Mouse (Mus musculus) gastrocnemius, adult 18-20 months (tissue): ENCODE data around the gene Terf2ip. TPM values are rescaled to one million over a fixed set of nuclear protein-coding genes. Genes with fewer than 3 reads are reported as not detected.
A peak's percentile ranks its signal among the peaks of the same experiment; 100 is the strongest.

Experiments
- DNase-seq: peaks from one replicate; pipeline ENCODE4 v3.0.0; 2021; ENCODE audit warnings: low spot score
- long read RNA-seq, 2 experiments: library from polyadenylated mRNA; stranded (forward); transcript quantifications; one replicate each; pipeline ENCODE4 v2.0.0; 2021
- total RNA-seq, 2 experiments: library from RNA; stranded (reverse); gene quantifications; 2 replicates each; pipeline ENCODE4 v1.2.3; 2021

The Terf2ip gene
- total RNA-seq = 10 to 100 TPM in 1 of 2 experiments, 1 to 10 TPM in 1; 9.5 to 10.0 TPM
- long read RNA-seq, experiment 1, transcript Terf2ip-201 (3 exons, 3,560 nt) = major isoform, 35 of 38 reads
- long read RNA-seq, experiment 1, partial matches to known transcripts = 2 of 38 reads
- long read RNA-seq, experiment 1, other reads (novel, unspliced or antisense) = 1 of 38 reads
- long read RNA-seq, experiment 2, transcript Terf2ip-201 (3 exons, 3,560 nt) = major isoform, 26 of 28 reads
- long read RNA-seq, experiment 2, partial matches to known transcripts = 0 of 28 reads
- long read RNA-seq, experiment 2, other reads (novel, unspliced or antisense) = 2 of 28 reads

DNA sequence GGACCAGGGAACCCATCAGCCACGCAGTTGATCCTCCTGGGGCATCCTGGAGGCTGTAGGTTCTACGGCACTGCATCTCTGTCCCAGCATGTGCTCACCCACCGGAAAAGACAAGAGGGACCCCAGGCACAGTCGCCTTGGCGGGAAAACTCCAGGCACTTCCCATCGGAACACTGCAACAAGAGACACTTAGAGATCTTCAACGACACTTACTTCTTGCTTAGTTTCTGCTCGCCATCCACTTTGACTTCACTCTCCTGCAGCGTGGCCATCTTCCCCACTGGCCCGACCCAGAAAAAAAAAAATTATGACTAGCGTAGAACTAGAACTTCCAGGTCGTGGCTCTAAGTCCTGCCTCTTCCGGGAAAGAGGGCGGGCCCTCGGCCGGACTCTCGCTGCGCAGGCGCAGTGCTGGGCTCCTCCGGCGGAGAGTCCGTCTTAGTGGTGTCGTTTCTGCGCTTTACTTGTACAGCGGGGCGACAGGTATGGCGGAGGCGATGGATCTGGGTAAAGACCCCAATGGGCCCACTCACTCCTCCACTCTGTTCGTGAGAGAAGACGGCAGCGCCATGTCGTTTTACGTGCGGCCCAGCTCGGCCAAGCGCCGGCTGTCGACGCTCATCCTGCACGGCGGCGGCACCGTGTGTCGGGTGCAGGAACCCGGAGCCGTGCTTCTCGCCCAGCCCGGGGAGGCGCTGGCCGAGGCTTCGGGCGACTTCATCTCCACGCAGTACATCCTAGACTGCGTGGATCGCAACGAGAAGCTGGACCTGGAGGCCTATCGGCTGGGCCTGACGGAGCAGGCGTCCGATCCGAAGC, at the start of gene Terf2ip, which contains the start of gene Kars:
Gene Terf2ip, plus strand, starts transcription at position 402 of the 819 bp plus-strand sequence.
Gene Kars, minus strand, starts transcription at position 327 of the 819 bp plus-strand sequence.
- peak; percentile 93 for DNase-seq

DNA sequence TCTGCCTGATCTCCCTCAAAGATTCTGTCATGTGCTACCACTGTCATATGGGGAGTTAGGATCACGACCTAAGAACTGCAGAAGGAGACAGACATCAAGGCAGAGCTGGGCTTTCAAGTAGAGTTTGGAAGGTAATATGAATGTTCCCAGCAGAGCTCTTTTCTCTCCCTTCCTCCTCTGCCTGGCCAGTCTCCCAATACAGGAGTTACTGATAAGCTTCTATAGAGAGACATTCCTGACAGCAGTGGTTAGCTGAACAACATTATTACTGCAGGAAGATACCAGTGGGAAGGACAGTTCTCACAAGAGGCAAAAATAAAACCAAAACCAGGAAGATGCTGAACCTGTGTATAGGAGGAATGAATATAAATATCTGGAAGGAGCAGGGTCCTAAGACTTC, 48.6 kb upstream of the Terf2ip start:
- DNase-seq = no peak

DNA sequence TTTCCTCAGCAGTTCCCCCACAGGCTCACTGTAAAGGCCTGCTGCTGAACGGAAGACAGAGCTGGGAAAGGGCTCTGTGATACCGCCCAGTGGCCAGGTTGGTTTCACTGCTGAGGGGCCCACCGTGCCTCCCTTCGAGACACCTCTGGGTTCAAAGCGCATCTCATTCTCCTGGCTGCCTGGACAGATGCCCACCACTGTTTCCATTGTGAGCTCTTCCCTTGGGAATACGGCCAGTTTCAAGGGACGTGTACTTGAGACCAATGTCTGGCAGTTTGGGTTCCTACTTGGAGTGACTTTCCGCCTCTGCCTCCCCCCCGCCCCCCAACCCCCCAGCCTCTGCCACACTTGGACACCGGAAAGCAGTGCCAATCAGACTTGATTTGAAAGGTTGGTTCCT, 48.1 kb upstream of the Terf2ip start:
- DNase-seq = no peak

DNA sequence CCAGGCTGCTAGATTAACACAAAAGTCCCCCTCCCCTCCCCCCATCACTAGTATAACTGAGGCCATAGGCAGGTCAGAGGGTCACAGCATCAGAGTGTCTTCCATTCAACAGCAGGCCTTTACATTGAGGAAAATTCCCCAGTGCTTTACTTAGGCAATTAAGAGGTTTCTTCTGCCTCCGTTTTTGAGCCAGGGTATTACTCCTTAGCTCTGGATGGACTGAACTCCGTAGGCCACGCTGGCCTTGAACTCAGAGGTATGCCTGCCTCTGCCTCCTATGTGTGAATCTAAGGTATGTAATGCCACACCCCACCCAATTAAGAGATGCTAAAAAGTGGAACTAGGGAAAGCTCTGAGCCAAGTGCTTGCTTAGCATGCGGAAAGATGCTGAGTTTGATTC, 47.7 kb upstream of the Terf2ip start:
- no peak for DNase-seq

DNA sequence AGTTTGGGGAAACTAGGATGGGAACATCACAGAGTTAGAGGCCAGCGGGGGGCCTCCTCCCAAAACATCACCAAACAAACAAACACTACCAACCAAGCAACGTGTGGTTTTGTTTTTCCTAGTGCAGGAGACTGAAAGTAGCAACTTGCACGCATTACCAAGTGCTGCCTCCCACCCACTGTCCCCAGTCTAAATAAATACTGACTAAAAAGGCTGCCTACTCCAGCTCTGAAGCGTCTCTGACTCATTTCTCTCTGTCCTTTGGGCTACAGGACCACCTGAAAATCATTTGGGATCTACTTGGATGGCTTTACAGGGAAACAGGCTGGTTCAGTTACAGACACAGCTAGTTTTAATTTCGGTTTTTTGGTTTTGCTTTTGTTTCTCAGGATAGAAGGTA, 46.8 kb upstream of the Terf2ip start:
- DNase-seq = no peak

DNA sequence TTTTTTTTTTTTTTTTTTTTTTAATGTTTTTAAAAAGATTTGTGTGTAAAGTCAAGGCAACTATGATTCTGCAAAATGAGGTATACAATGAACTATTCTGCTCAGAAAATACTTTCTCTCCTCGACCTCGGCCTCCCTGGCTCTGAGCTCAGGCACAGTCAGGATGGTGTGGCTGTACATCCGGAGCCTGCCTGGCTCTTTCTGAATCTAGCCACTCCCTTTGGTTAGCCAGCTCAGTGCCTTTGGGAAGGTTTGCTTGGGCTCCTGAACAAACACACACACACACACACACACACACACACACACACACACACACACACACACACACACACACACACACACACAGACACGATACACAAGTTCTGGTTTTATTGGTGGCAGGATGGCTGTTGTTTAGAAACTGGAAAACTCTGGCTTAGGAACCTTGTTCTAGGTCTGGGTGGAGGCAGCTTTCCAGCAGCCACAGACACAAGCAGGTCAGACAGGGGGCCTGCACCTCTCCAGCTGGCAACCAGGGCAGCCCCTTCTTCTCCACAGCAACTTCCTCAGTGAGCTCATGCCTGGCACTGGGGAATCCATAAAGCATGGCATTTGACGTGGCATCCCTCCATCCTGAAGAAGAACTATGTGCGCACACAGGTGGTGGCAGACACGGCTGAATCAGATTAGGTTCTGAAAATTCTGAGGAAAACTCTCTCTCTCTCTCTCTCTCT, 46.2 kb upstream of the Terf2ip start:
- DNase-seq = no peak

DNA sequence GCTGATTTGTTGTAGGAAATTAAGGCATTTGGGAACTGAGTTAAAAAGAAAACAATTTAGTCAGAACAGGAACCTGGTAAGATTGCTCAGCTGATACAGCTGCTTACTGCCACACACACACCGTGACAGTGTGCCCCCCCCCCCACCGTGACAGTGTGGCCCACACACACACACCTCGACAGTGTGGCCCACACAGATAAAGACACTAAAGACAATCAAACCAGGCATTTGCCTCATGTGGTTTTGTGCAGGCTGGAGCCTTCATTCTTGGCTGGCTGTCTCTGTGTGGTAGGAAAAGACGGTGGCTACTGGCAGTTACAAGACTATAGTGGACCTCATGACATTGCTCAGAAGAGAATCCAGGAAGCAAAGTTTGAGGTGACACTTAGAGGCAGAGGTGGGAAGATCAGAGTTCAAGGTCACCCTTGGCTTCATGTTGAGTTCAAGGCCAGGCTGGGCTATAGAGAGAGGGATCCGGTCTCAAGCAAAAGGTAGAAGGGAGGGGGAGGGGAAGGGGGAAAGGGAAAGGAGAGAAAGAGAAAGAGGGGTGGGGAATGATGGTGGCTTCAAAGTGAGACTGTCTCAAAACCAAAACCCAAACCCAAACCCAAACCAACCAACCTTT, 43.8 kb upstream of the Terf2ip start:
- no peak for DNase-seq

DNA sequence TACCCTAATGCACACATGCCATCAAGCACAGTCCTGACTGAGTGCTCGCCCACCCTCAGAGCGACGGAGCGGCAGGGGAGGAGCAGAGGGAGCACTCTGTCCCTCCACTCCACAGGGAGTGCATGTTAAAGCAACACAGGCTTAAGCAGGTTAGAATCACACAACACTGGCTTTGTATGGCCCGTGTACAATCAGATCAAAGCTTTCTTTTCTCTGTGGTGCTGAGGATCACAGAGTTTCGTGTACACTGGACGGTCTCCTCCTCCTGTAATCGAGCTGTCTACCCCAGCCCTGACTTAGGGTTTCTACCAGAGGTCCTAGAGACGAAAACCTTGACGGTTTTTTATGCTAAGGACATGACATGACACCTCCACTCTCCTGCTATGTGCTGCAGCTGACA, 42.7 kb upstream of the Terf2ip start:
- no peak for DNase-seq

DNA sequence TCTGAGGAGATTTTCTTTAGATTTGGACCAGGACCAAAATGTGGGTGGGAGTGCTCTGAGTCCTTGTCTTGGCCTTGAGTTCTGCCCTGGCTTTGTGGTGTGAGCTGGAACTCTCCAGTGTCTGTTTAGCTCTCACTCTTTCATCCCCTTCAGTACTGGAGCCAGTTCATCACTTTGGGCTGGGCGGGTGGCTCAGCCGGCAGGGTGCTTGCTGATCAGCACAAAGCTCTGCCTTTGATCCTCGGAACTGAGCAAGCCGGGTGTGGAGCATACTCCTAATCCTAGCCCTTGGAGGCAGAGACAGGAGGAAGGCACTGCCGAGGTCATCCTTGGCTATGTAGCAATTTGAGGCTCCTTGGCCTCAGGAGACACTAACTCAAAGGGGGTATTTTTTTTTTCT, 42.2 kb upstream of the Terf2ip start:
- no peak for DNase-seq

DNA sequence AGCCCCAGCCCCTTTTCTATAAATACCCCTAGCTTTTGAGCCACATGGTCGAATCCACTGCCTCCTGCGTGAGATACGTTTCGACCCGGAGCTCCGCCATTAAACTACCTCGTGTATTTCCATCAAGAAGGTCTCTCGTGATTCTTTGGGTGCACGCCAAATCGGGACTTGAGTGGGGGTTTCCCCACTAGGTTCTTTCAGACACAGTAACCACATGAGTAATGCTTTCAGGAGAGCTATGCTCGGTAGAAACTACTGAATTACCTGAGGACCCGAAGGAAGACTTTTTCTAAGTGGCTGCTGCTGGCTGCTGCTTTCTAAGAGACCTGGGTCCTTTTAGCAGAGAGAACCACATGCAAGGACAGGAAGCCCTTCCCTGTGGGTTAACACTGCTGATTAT, 37.1 kb upstream of the Terf2ip start:
- no peak for DNase-seq

DNA sequence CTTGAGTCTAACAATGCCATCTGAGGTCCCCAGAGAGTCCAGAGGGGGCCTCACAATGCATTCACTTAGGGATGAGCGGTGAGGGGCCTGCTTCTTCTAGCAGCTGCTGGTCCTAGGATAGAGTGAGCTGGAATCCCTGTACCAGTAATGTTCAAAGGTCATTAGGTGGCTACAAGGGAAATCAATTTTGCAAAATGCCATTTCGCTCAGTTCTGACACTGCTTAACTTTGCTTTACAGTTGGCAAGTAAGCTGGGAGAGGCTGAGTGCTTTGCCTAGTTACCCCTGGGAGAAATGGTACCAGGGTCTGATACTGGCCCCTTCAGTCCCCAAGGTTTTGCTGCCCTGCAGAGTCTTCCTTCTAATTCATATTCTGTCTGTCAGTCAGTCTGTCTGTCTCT, 35.5 kb upstream of the Terf2ip start:
- DNase-seq = no peak

DNA sequence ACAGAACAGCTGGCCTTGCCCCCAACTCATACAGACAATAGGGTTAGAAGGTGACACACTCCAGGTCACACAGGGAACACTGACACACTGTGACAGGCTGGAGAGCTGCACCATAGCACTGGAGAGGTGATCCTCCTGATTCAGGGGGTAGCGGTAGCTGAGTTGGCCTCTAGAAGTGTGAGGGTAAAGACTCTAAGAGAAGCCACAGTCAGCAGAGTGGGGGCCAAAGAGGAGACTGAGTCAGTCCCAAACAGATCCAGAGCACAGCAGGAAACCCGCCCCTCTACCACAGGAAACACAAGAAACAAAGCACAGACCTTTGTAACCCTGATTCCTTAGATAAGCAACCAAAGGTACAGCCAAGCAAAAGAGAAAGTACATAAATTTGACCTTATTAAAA, 34.9 kb upstream of the Terf2ip start:
- DNase-seq = no peak

DNA sequence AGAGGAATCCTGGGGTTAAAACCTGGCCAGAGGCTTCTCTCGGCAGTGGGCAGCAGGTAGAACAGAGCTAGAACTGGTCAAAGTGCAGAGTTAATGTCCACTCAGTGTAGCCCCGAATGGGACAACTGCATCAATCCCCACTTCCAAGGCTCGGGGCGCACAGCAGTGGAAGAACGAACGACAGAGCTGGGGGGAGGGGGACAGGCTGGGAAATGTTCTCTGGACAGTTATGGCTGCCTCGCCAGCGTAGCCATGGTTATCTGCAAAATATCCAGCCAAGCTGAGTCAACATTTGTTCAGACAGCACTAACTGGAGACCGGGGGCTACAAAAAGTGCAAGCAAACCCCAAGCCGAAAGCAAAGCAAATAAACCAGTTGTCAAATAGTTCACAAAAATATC, 33.1 kb upstream of the Terf2ip start:
- DNase-seq = no peak

DNA sequence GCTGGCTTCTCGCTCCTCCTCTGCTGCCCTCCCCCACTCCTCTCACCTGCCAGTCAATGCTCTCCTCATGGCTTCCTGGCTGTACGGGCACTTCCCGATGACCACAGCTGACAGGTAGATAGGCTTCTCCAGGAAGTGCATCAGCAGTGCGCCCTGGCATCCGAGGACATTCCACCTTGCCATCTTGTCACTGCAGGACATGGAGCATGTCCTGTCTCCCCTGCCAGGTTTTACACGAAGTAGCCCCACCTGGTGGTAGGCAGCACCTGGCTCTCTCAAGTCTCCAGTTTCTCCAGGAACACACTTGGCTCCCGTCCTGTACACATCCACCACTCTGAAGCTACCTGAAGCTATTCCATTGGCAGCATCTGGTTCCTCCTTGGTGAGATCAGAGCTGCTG, 29.1 kb upstream of the Terf2ip start:
- no peak for DNase-seq

DNA sequence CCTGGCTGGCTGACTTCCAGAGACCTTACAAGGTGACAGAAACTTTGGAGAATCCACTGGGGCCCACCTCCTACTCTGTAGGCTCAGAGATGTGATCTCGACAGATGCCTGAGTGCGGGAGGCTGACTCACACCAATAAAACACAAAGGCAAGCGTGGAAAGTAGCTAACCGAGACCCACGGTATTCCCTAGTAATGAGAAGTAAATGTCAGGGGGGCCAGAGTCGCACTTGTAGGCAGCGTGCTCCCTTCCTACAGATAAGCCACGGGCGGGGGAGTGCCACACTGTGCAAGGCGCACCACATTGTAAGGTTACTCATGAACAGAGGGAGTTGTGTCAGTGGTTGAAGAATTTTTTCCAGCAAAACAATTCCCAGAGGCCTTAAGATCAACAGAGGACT, 26.7 kb upstream of the Terf2ip start:
- DNase-seq = no peak

DNA sequence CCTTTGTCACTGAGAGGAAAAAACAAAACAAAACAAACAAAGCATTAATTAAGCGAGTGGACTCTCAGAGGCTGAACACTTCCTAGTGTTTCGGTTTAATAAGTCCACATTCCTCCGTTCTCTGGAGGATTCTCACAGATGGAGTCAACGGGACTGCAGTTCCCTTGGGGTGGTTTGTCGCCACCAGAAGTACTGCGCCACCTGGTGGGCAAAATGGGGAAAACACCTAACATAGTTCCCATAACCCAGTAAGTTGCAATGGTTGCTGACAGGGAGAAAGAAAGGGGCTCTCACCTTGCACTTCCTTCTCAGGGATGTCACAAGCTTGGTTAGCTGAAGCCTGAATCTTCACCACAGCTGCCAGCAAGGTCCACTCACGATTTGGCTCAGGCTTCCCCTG, 21.3 kb upstream of the Terf2ip start:
- DNase-seq = peak; percentile 73

DNA sequence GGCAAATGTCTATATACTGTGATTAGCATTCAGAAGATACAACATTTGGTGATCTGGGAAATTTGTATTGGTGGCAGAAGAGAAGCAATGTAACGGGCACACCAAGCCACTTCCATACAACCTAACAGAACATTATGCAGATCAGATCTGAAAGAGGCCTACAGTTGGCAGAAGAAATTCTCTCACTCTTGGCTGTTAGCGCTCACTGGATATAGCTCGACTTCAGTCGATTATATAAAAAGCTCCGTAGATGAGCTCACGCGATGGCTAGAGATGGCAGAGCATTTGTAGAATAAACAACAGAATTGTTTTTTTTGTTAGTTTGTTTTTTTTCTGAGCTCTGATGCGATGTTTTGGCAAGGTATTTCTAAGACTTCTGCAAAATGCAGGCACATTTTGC, 19.9 kb upstream of the Terf2ip start:
- DNase-seq = no peak

DNA sequence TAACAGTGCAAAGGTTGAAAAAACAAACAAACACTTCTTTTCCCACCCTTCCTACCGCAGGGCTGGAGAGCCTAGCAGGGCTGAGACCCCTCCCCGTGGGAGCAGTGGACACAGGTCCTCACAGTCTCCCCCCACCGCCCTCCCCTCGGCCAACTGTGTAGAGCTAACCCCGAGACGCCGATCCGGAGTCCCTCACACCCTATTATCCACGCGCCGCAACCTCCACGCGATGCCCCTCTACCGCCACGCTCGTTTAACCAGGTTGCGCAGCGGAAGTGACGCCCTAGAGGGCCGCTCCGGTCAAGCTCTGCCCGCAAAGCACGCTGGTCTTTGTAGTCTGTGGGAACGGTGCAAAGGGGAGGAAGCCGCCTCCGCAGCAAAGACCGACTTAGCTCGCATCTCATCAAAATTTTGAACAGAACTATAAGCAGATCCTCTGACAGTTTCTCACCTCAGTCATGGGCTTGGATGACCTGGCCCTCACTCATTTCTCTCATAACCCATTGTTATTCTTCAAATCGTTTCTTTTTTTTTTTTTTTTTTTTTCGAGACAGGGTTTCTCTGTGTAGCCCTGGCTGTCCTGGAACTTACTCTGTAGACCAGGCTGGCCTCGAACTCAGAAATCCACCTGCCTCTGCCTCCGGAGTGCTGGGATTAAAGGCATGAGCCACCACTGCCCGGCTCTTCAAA, 19.0 kb upstream of the Terf2ip start, which contains the start of gene Adat1:
Gene Adat1, minus strand, starts transcription at position 290 of the 690 bp plus-strand sequence.
- DNase-seq = peak; percentile 86

DNA sequence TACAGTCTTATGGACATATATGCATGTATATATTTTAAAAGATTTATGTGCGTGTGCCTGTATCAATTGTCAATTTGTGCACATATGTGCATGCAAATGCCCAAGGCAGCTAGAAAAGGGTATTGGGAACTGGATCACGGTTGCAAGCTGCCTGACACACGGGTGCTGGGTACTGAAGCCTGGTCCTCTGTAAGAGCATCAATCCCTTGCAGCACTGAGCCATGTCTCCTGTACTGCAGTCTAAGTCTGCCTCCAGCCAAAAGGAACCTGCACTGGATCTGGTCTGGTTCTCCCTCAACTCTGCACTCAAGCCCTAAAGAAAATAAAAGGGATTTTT, 18.5 kb upstream of the Terf2ip start:
- no peak for DNase-seq

DNA sequence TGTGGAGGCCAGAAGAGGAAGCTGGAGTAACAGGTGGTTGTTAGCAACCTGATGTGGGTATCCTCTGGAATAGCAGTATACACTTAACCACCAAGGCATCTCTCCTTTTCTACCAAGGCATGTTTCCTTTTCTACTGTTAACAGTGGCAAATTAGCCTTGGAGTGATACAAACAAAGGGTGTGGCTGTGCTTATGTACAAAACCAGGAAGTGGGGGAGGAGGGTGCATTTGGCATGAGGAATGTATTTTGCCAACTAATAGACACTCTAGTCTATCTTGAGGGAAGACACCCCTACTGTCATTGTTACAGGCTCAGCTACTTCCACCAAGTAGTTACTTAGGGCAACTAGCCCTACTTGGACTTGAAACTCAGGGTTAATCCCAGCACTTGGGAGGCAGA, 6.4 kb upstream of the Terf2ip start:
- DNase-seq = no peak

DNA sequence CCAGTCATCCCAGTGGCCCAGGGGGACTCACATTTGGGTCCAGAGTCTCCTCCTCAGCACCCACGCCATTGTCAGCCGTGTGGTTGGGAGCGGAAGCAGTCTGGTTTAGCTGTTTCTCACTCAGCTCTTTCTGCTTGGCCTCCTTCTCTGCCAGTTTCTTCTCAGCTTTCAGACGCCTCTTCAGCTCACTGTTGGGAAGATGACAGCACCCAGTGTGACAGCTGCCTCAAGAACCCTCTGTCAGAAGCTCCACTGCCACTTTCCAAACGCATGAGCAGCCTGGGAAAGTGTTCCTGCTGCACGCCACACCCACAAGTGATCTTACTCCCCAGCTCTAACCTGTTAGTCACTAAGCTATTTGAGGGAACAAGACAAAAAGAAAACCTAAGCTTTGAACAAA, 5.6 kb upstream of the Terf2ip start:
- peak; percentile 49 for DNase-seq
